Mouse (Mus musculus) heart, adult 2 months (tissue): ENCODE data around the gene Nudt17.

Experiments
- CTCF ChIP-seq: fragments of 200-600 bp; IDR thresholded peaks from 2 replicates; pipeline ENCODE4 v1.8.1; 2022; ENCODE audit warnings: antibody characterized with exemption, mild to moderate bottlenecking, moderate library complexity
- EP300 ChIP-seq: fragments of 200-500 bp; IDR thresholded peaks from 2 replicates; pipeline ENCODE4 v1.6.1; 2011; ENCODE audit warnings: low read depth, low read length, control low read depth; ENCODE audit not compliant: insufficient read depth
- POLR2A ChIP-seq: fragments of 200-500 bp; IDR thresholded peaks from 2 replicates; pipeline ENCODE4 v1.6.1; 2011; ENCODE audit warnings: mild to moderate bottlenecking, low read depth, low read length, control low read depth; ENCODE audit not compliant: insufficient read depth

- peak; percentile 77 for TF ChIP-seq CTCF
- TF ChIP-seq POLR2A = no peak
- no peak for TF ChIP-seq EP300
These were observed 8.0 kb downstream of the Nudt17 start for GRCm38 (mm10) chr3:96700376-96700775.
